Mouse (Mus musculus): ENCODE measurements around the gene Gm20388. TPM values are rescaled to one million over a fixed set of nuclear protein-coding genes. Genes with fewer than 3 reads are reported as not detected.

Gm20388 gene
- total RNA-seq, 2 experiments from 2014 or later: 18.5 to 23.8 TPM

GRCm38 (mm10) chr8:120264944-120265453, 354.4 kb downstream of the Gm20388 start:
- no peak for ATAC-seq (replicated peaks; ENCODE audit: poor library complexity, severe bottlenecking)

- ATAC-seq (replicated peaks; ENCODE audit: poor library complexity, severe bottlenecking): no peak
Measured at GRCm38 (mm10) chr8:120265471-120265870, 354.8 kb downstream of the Gm20388 start.

- peak; percentile 27 for ATAC-seq (replicated peaks; ENCODE audit: poor library complexity, severe bottlenecking)
Measured at GRCm38 (mm10) chr8:120268541-120268980, 357.9 kb downstream of the Gm20388 start.

GRCm38 (mm10) chr8:120270449-120270848, 359.8 kb downstream of the Gm20388 start:
- ATAC-seq (replicated peaks; ENCODE audit: poor library complexity, severe bottlenecking): no peak; the same call in 1 of the 2 replicates

DNA sequence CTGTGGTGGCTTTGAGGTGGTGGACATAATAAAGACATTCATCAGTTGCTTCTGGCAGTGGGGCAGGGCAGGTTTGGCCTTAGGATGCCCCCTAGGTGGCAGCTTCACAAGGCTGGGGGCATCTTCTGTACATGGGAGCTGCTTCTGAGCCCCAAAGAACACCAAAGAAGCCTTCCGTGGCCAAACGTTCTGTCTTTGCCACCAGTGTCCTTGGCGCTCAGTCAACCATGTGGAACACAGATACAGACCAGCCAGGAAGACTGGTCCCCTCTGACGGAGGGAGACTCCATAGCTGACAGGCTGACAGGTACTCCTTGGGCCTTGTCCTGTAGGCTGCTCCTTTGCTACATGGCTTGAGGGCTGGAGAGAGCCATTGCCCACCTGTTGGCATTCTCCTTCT, 362.8 kb downstream of the Gm20388 start:
- ATAC-seq (replicated peaks; ENCODE audit: poor library complexity, severe bottlenecking): no peak

DNA sequence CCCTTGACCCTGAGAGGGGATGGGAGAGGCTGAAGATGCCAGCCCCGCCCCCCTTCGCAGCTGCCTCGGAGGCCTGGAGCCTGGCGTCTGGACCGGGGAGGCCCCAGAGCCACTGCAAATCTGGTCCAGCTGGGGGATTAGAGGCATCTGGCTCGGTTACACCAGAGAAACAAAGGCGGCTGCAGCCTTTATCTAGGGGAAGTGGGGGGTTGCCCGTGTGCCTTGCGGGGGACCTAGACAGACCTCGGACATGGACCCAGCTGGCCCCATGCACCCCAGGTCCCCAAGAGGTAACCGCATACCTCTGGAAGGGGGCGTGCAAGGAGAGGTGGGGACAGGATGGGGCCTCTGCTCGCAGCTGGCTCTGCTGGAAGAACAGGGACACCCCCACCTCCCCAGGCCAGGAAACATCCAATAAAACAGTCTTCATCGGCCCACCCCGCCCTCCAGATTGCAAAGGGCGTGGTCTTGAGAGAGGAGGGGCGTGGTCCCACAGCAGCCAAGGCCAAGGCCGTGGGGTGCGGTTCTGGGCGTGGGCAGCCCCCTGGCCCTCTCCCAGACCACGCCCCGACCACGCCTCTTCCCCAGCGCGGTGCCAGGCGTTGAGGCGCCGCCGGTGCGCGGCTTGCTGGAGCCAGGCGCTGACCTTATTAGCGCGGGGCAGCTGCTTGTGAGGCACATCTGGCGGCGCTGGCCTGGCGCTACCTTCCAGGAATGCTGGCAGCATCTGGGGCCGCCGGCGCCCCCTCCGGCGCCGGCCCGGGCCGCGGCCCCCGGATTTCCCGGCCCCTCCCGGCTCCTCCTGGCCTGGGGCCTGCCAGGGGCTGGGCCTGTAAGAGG, 365.6 kb downstream of the Gm20388 start:
- peak; percentile 91 for ATAC-seq (replicated peaks; ENCODE audit: poor library complexity, severe bottlenecking)

DNA sequence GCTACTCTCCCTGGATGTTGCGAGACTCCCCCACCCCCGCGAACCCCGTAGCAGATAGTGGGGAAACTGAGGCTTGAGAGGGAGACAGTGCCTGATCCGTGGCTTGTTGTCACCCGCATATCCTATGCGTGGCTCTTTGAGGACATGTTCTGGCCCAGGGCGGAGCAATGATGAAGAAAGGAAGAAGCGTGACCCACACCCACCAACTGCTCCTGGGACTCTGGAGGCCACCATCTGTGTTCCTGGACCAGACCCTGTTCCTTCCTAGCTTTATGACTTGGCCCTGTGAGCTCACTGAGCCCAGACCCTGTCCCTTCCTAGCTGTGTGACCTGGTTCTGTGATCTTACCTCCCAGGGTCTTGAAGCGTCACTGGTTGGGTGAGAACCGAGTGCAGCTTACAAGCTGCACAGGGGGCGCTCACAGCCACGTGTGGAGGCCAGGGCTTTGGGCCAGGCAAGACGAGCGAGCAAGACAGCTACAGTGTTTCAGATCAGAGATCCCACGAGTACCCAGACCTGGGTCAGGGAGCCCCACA, 366.3 kb downstream of the Gm20388 start:
- ATAC-seq (replicated peaks; ENCODE audit: poor library complexity, severe bottlenecking): peak; percentile 32

DNA sequence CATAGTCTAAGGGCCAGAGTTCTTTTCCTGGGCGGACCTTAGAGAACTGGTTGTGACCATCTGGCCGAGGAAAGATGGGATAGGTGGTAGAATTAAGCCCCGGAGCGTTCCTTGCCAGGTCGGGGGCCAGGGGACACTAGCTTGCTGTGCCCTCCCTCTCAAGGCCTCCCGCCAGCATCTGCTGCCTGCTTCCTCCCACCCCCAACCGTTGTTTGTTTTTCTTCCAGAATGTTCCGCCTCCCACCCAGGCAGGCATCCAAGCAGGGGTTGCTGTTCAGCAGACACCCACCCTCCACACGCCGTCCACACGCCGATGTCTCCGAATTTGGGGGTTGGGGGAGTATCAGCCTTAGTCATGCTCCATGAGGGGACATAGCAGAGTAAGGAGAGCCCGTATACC, 367.4 kb downstream of the Gm20388 start:
- ATAC-seq (replicated peaks; ENCODE audit: poor library complexity, severe bottlenecking): no peak

DNA sequence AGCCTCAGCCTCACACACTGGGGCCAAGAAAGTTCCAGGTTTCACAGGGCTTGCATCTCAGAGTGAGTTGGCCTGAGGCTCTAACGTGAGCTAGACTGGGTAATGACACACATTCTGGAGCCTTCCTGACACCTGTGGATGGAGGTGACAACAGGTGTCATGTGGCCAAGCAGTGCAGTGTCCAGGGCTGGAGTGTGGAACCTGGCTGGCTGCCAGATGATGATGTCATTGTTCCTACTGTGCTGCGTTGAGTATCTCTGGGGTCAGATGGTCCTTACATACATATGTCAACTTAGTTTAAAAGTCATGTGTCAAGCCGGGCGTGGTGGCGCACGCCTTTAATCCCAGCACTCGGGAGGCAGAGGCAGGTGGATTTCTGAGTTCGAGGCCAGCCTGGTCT, 368.8 kb downstream of the Gm20388 start:
- no peak for ATAC-seq (replicated peaks; ENCODE audit: poor library complexity, severe bottlenecking)

DNA sequence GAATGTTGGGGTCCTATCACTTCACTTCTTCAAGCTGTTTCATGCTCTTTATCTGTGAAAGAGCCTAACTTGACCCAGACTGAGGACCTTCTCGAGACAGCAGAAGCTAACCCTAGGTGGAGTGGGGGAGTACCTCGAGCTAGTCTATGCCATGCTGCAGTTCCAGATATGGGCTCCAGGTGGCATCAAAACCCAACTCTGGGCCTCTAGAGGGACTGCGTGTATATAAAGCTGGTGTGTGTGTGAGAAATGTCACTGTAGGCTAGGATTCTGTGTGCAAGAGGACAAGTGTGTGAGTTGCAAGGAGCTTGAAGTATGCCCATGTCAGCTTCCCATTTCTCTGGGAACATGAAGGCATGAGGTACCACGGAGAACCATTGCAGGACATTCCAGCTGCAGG, 370.8 kb downstream of the Gm20388 start:
- peak; percentile 47 for ATAC-seq (replicated peaks; ENCODE audit: poor library complexity, severe bottlenecking)

- no peak for ATAC-seq (replicated peaks; ENCODE audit: poor library complexity, severe bottlenecking)
Measured at GRCm38 (mm10) chr8:120282465-120282864, 371.8 kb downstream of the Gm20388 start.

GRCm38 (mm10) chr8:120284265-120284664, 373.6 kb downstream of the Gm20388 start:
- ATAC-seq (replicated peaks; ENCODE audit: poor library complexity, severe bottlenecking): no peak

DNA sequence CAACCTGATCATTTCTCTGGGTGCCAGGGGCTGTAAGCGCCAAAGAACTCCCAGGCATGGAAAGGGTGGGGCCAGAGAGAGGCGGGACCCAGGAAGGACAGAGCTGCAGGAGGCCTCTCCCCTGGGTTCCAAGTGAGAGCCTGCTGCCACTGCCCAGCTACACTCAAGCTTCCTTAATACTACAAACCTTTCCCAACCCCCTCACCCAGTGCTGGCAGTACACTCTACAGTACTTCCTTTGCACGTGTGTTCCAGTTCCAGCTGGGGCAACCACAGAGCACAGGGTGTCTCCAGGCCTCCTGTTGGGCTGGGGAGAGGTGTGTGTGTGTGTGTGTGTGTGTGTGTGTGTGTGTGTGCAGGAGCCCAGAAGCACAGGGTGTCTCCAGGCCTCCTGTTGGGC, 374.4 kb downstream of the Gm20388 start:
- peak; percentile 84 for ATAC-seq (replicated peaks; ENCODE audit: poor library complexity, severe bottlenecking)

GRCm38 (mm10) chr8:120285878-120286277, 375.2 kb downstream of the Gm20388 start:
- ATAC-seq (replicated peaks; ENCODE audit: poor library complexity, severe bottlenecking): no peak

- ATAC-seq (replicated peaks; ENCODE audit: poor library complexity, severe bottlenecking): peak; percentile 54
Measured at GRCm38 (mm10) chr8:120288122-120288908, 377.7 kb downstream of the Gm20388 start.

- no peak for ATAC-seq (replicated peaks; ENCODE audit: poor library complexity, severe bottlenecking)
Measured at GRCm38 (mm10) chr8:120289191-120289590, 378.6 kb downstream of the Gm20388 start.

DNA sequence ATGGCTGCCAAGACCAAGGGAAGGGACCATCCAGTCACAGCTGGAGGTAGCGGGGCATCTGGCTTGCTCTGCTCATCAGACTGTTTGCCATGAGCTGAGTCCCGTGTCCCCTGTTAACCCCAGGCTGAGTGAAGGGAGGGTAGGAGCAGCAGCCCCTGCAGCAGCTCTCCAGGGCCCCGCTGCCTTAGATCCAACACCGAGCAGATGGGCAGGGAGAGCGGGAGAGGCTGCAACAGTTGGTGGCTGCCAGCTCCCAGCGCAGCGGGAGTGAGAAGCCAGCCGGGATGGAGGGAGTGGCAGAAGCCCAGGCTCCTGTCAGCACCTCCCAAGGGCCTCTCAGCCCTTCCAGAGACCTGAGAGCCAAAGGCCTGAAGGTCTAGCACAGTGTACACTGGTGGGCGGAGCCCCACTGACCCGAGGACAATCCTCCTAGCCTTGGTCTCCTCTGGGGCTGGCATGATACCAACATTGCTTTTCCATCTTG, 379.1 kb downstream of the Gm20388 start:
- no peak for ATAC-seq (replicated peaks; ENCODE audit: poor library complexity, severe bottlenecking)

- no peak for ATAC-seq (replicated peaks; ENCODE audit: poor library complexity, severe bottlenecking)
Measured at GRCm38 (mm10) chr8:120290614-120291013, 380.0 kb downstream of the Gm20388 start.

- no peak for ATAC-seq (replicated peaks; ENCODE audit: poor library complexity, severe bottlenecking)
Measured at GRCm38 (mm10) chr8:120291650-120292049, 381.0 kb downstream of the Gm20388 start.

DNA sequence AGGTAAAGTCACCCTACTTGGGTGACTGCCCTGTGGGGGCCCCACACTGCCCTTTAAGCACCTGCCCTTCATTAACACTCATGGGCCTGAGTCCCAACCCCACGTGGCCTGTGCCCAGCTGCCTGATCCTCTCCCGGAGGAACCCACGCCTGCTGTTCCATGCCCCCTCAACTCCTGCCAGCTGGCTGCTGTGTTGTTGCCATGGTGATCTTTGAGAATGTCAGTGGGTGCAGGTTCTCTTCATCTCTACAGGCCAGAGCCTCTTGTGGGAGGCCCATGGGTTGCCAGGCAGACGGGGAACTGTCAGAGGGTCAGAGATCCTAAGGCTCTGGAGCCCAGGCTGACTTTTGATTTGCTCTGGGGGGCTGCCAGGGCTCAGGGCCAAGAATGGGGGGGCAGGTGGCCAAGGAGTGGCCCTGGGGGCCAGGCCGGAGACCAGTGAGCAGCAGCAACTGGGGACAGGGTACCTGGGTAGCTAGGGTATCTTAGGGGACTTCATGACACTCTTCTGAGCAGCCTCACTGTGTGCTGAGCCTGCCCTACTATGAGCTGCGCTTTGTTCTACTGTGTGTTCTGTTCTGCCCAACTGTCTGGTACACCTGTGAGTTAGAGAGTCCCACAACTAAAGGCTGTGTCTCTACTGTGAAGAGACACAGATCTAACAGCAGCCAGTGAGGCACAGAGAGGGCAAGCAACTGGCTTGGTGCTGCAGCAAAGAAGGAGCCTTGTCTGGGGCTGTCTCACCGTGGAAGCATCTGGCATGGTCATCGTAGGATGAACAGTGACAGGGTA, 381.9 kb downstream of the Gm20388 start:
- ATAC-seq (replicated peaks; ENCODE audit: poor library complexity, severe bottlenecking): no peak
